12 mouse cellular contexts compared by ENCODE assay signal in the genomic region with DNA sequence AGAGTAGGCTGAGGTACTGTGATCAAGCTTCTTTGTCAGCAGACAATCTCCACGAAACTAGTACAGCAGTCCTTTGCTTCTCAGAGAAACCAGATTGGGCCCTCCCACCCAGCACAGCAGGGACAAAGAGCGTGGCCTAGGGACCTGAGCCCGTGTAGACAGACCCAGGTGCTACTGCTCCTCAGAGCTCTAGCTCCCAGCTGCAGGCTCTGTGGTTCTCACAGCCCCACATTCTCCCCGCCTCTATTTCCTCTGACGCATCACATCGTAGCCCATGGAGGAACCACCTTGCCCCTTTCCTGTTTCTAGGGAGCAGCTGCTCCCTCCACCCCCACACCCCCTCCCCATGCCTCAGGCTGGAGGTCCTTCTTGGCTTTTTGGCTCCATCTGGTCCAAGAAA. TPM values are rescaled to one million over a fixed set of nuclear protein-coding genes. Genes with fewer than 3 reads are reported as not detected.
A peak's percentile ranks its signal among the peaks of the same experiment; 100 is the strongest.
DNase-seq lines count a peak whose midpoint lies in the region; ATAC-seq and TF ChIP-seq lines count a peak whose summit lies in the region.
"Had no signal": no experiment of that assay in that cellular context is flagged by ENCODE, and none has a peak within 500 bp of the region (broad histone marks: within the 10 kb centered on the region; RNA-seq: fewer than 3 reads in every experiment).

TSS of gene Sla2 (minus strand) at position 176 of the 400 bp plus-strand sequence.

- H3K9ac ChIP-seq in forebrain, embryonic 13.5 days = no peak within 1 kb of the TSS
- no peak within 1 kb of the TSS for H3K9ac ChIP-seq in hindbrain, embryonic 11.5 days (ENCODE audit: low read depth, low read length)
- no peak within 1 kb of the TSS for H3K9ac ChIP-seq in stomach, postnatal 0 days (ENCODE audit: low read length)
- H3K9ac ChIP-seq: limb, embryonic 15.5 days had no signal

- H3K4me2 ChIP-seq in forebrain, embryonic 13.5 days = no peak within 1 kb of the TSS
- H3K4me2 ChIP-seq in hindbrain, embryonic 11.5 days (replicated peaks; ENCODE audit: low read depth, low read length) = no peak within 1 kb of the TSS
- no peak within 1 kb of the TSS for H3K4me2 ChIP-seq in stomach, postnatal 0 days (replicated peaks; ENCODE audit: low read depth)
- H3K4me2 ChIP-seq: limb, embryonic 15.5 days had no signal

- H3K36me3 ChIP-seq in small intestine, adult 2 months (ENCODE audit: control insufficient read depth, insufficient read depth, low read length) = no peaks in the 10 kb centered on the region
- no peaks in the 10 kb centered on the region for H3K36me3 ChIP-seq in forebrain, embryonic 13.5 days (ENCODE audit: poor library complexity, severe bottlenecking)
- no peaks in the 10 kb centered on the region for H3K36me3 ChIP-seq in hindbrain, embryonic 11.5 days (ENCODE audit: control insufficient read depth, insufficient read depth, low read length)
- no peaks in the 10 kb centered on the region for H3K36me3 ChIP-seq in stomach, postnatal 0 days (ENCODE audit: control insufficient read depth, insufficient read depth, low read length)
- H3K36me3 ChIP-seq: forebrain, embryonic 10.5 days; limb, embryonic 15.5 days had no signal

- H3K27me3 ChIP-seq in small intestine, adult 2 months (ENCODE audit: control insufficient read depth, insufficient read depth, low read length) = no peaks in the 10 kb centered on the region
- no peaks in the 10 kb centered on the region for H3K27me3 ChIP-seq in forebrain, embryonic 13.5 days
- no peaks in the 10 kb centered on the region for H3K27me3 ChIP-seq in hindbrain, embryonic 11.5 days (ENCODE audit: control insufficient read depth, insufficient read depth, low read length)
- no peaks in the 10 kb centered on the region for H3K27me3 ChIP-seq in stomach, postnatal 0 days (ENCODE audit: control insufficient read depth, insufficient read depth, low read length)
- H3K27me3 ChIP-seq: limb, embryonic 15.5 days had no signal

- H3K27ac ChIP-seq in small intestine, adult 2 months (ENCODE audit: insufficient read depth, low read depth, low read length) = peak within 1 kb of the TSS; percentile 66
- no peak within 1 kb of the TSS for H3K27ac ChIP-seq in forebrain, embryonic 13.5 days
- no peak within 1 kb of the TSS for H3K27ac ChIP-seq in hindbrain, embryonic 11.5 days (ENCODE audit: low read depth, low read length)
- no peak within 1 kb of the TSS for H3K27ac ChIP-seq in stomach, postnatal 0 days (replicated peaks)
- H3K27ac ChIP-seq: forebrain, embryonic 10.5 days; gastrocnemius, adult 2 months; limb, embryonic 15.5 days had no signal

- 66% methylated on average over 6 of the region's 6 CpGs for WGBS in small intestine, adult 2 months
- 79% methylated on average over 6 of the region's 6 CpGs for WGBS in forebrain, embryonic 13.5 days
- WGBS in hindbrain, embryonic 11.5 days = 62% methylated on average over 6 of the region's 6 CpGs
- 50% methylated on average over 6 of the region's 6 CpGs for WGBS in stomach, postnatal 0 days

- TF ChIP-seq EP300 in stomach, postnatal 0 days (optimal IDR thresholded peaks at IDR 0.05) = no peak

- peak within 1 kb of the TSS; percentile 55 for H3K4me3 ChIP-seq in small intestine, adult 2 months (ENCODE audit: low read depth, low read length)
- H3K4me3 ChIP-seq in forebrain, embryonic 13.5 days = no peak within 1 kb of the TSS
- H3K4me3 ChIP-seq in hindbrain, embryonic 11.5 days (ENCODE audit: low read depth, low read length) = no peak within 1 kb of the TSS
- H3K4me3 ChIP-seq in stomach, postnatal 0 days (ENCODE audit: low read depth, low read length) = no peak within 1 kb of the TSS
- H3K4me3 ChIP-seq: forebrain, embryonic 10.5 days; gastrocnemius, adult 2 months; limb, embryonic 15.5 days had no signal

- peak; percentile 87 for DNase-seq in 416B (ENCODE audit: low read depth)
- peak; percentile 85 for DNase-seq in CD4-positive helper T cell, adult 2 months (ENCODE audit: low read depth, low spot score)
- no peak for DNase-seq in hindbrain, embryonic 11.5 days (ENCODE audit: low spot score)
- DNase-seq in stomach, postnatal 0 days (ENCODE audit: low spot score) = no peak
- DNase-seq: gastrocnemius, adult 2 months; heart, postnatal 14 days; kidney, adult 8-10 months had no signal

- peaks cover 2% of the 10 kb centered on the region; the same call in 1 of the 2 replicates for H3K4me1 ChIP-seq in small intestine, adult 2 months (ENCODE audit: control insufficient read depth, insufficient read depth, insufficient read length, low read length)
- H3K4me1 ChIP-seq in forebrain, embryonic 13.5 days = peaks cover 3% of the 10 kb centered on the region
- no peaks in the 10 kb centered on the region for H3K4me1 ChIP-seq in hindbrain, embryonic 11.5 days (replicated peaks; ENCODE audit: control insufficient read depth, insufficient read depth, low read length)
- H3K4me1 ChIP-seq in stomach, postnatal 0 days (replicated peaks; ENCODE audit: control insufficient read depth, insufficient read depth) = no peaks in the 10 kb centered on the region
- H3K4me1 ChIP-seq: limb, embryonic 15.5 days had no signal

- peak; percentile 86 for ATAC-seq in inflammation-experienced regulatory T-cells, adult 6 months
- no peak for ATAC-seq in forebrain, embryonic 13.5 days
- no peak for ATAC-seq in hindbrain, embryonic 11.5 days (ENCODE audit: low FRiP score)
- ATAC-seq in stomach, postnatal 0 days (ENCODE audit: low FRiP score, low TSS enrichment) = no peak

- no peaks in the 10 kb centered on the region for H3K9me3 ChIP-seq in forebrain, embryonic 13.5 days (replicated peaks)
- no peaks in the 10 kb centered on the region for H3K9me3 ChIP-seq in hindbrain, embryonic 11.5 days (ENCODE audit: control insufficient read depth, low read length)
- H3K9me3 ChIP-seq in stomach, postnatal 0 days (ENCODE audit: control insufficient read depth, low read length) = no peaks in the 10 kb centered on the region
- H3K9me3 ChIP-seq: forebrain, embryonic 10.5 days; limb, embryonic 15.5 days had no signal

- TF ChIP-seq CTCF in small intestine, adult 2 months (IDR thresholded peaks at IDR 0.05; ENCODE audit: extremely low read depth, insufficient read length, insufficient replicate concordance, low read depth, low read length) = no peak
- no peak for TF ChIP-seq CTCF in stomach, postnatal 0 days (IDR thresholded peaks at IDR 0.05; ENCODE audit: low read depth)

- TF ChIP-seq POLR2A in small intestine, adult 2 months (IDR thresholded peaks at IDR 0.05; ENCODE audit: low read depth, low read length) = peak; percentile 37; the same call in 1 of the 2 replicates

RNA-seq across cellular contexts. Expression of gene Sla2, which starts in this region (rescaled TPM):
- 10 to 100 TPM; 55.1 to 91.5 (median 58.8) TPM for polyA plus RNA-seq in inflammation-experienced regulatory T-cells, adult 6 months (2017; shearing (Covaris generic))
- 1.2 and 2.0 TPM in 2 replicates for polyA plus RNA-seq in small intestine, adult 2 months (2012; rRNA removed)
- 0.14 and 0.25 TPM in 2 replicates for polyA plus RNA-seq in forebrain, embryonic 13.5 days (2015; fragmentation: Nextera tagmentation; extraction: Ambion mirVana)
- 0.47 and 0.59 TPM in 2 replicates for polyA plus RNA-seq in hindbrain, embryonic 11.5 days (2014; fragmentation: Nextera tagmentation; extraction: Ambion mirVana)
- 0.10 and 0.17 TPM in 2 replicates for polyA plus RNA-seq in stomach, postnatal 0 days (2015; fragmentation: Nextera tagmentation; extraction: Ambion mirVana)

Comparison
In these comparisons a context has a peak if more than half of its experiments do, and no peak if none do; other contexts are left out.
1. RNA of gene Sla2 (polyA plus RNA-seq): 55.1 to 91.5 TPM in inflammation-experienced regulatory T-cells, adult 6 months; 1.2 to 2.0 TPM in small intestine, adult 2 months, 0.47 to 0.59 TPM in hindbrain, embryonic 11.5 days, 0.10 to 0.17 TPM in stomach, postnatal 0 days and 0.14 to 0.25 TPM in forebrain, embryonic 13.5 days; every median in the first group is over 10 times any median in the second.
2. DNase-seq: peak in 416B (single experiment) and CD4-positive helper T cell, adult 2 months (single experiment); none in hindbrain, embryonic 11.5 days (single experiment) and stomach, postnatal 0 days (single experiment).